Mouse (Mus musculus) kidney, embryonic 15.5 days (tissue): ENCODE data around the gene Spon1. TPM values are rescaled to one million over a fixed set of nuclear protein-coding genes. Genes with fewer than 3 reads are reported as not detected.

Experiments
- ATAC-seq: fragments of 200-750 bp; cut with Nextera tagmentation; replicated peaks from 2 replicates; pipeline ENCODE4 v1.8.0; 2017; ENCODE audit warnings: moderate TSS enrichment; ENCODE audit not compliant: low FRiP score
- H3K27ac ChIP-seq: fragments of 300-500 bp; sonication (generic); 2 replicates; pipeline ENCODE4 v1.5.1; 2015; ENCODE audit warnings: mild to moderate bottlenecking, inconsistent platforms
- H3K27me3 ChIP-seq: fragments of 300-500 bp; sonication (generic); 2 replicates; pipeline ENCODE4 v1.6.1; 2015; ENCODE audit warnings: inconsistent platforms
- H3K36me3 ChIP-seq: fragments of 300-500 bp; sonication (generic); 2 replicates; pipeline ENCODE4 v1.6.1; 2015; ENCODE audit warnings: inconsistent platforms
- H3K4me1 ChIP-seq: fragments of 300-500 bp; sonication (generic); 2 replicates; pipeline ENCODE4 v1.6.1; 2015; ENCODE audit warnings: inconsistent platforms
- H3K4me2 ChIP-seq: fragments of 300-500 bp; sonication (generic); 2 replicates; pipeline ENCODE4 v1.6.1; 2015; ENCODE audit warnings: moderate library complexity, mild to moderate bottlenecking, inconsistent platforms
- H3K4me3 ChIP-seq: fragments of 300-500 bp; sonication (generic); replicated peaks from 2 replicates; pipeline ENCODE4 v1.5.1; 2015; ENCODE audit warnings: mild to moderate bottlenecking, inconsistent platforms
- H3K9ac ChIP-seq: fragments of 300-500 bp; sonication (generic); 2 replicates; pipeline ENCODE4 v1.6.1; 2015; ENCODE audit warnings: mild to moderate bottlenecking, inconsistent platforms
- H3K9me3 ChIP-seq: fragments of 300-500 bp; sonication (generic); replicated peaks from 2 replicates; pipeline ENCODE4 v1.6.1; 2016; ENCODE audit warnings: inconsistent platforms
- WGBS: fragments of 180-500 bp; shearing (Covaris S2); methylation state at CpG from one replicate; pipeline ENCODE4 v1.1.7; 2015; ENCODE audit warnings: mixed read lengths; 5-methylcytosine and 5-hydroxymethylcytosine counted together
- polyA plus RNA-seq: library from polyadenylated mRNA; unstranded; fragments of >200 nt; fragmentation: Nextera tagmentation; extraction: Ambion mirVana; gene quantifications from 2 replicates; pipeline ENCODE4 v1.2.1, GENCODE M21; 2015

The Spon1 gene
- polyA plus RNA-seq, 1 experiment from 2014 or later: 13.9 TPM

DNA sequence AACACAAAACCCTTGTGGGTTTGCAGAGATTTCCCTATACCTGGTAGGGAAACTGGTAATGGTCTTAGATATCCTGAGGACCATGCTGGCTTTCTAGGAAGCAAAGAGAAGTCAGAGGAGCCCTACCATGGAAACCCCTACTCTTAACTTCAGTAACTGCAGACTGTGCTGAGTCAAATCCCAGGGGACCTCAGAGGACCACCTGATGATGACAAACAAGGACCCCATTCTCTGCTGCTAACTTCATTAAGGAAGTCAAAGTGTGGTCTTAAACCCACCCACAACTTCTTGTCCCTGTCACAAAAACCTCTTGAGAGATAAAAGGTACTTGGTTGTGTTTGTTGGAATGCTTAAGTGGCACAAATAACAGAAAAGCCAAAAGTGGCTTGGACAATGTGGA, 222.4 kb downstream of the Spon1 start:
- no peak overlapping the region for H3K27ac ChIP-seq
- ATAC-seq: no peak
- no peaks in the 10 kb centered on the region for H3K27me3 ChIP-seq
- H3K9ac ChIP-seq: no peak overlapping the region
- H3K4me3 ChIP-seq: no peak overlapping the region
- H3K9me3 ChIP-seq: no peaks in the 10 kb centered on the region
- no peak overlapping the region for H3K4me2 ChIP-seq
- H3K4me1 ChIP-seq: no peaks in the 10 kb centered on the region
- no peaks in the 10 kb centered on the region for H3K36me3 ChIP-seq

DNA sequence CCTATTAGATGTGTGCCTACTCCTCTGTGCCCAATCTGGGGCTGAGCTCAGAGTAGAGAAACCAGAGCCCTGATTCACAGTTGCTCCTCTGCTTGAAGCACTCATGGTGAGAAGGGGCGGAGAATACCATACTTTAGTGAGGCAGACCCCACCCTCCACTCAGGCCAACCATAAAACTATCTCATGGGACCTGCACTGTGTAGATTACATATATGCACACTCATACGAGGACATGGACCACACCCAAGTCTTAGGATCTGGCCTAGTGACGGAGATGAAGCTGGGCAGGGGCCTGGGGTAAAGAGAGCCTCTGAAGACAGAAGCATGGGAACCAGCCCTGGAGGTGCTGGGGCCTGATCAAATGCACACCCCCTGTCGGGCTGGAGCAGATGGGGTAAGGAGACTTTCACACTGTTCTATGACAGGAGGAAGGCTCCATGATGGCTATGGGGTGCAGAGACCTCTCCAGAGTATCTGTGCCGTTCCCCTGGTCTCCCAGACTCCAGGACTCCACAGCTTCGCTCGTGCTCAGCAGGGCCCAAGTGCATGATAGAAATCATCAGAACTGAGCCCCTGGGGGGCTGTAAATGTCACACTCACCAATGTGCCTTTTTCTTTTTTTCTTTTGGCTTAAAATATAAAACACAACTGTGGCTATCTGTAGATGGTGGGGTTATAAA, 232.0 kb downstream of the Spon1 start:
- no peaks in the 10 kb centered on the region for H3K36me3 ChIP-seq

DNA sequence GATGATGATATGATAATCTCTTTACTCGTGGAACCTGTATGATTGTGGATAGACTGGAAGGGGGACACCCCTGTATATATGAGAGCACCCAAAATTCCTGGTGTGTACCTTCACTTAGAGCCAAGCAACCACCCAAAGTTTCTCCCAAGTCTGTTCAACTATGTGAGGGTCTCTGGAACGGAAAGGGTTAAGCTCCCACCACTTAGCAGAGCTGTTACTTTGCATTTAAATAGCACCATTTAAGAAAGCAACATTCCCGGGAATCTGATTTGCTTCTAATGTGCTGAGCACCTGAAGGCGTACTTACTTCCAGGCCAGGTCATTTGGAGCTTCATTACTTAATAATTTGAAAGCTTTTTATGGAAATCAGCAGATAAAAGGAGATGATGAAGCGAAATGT, 238.4 kb downstream of the Spon1 start:
- H3K4me1 ChIP-seq: 0 out of 2 replicates have a peak, but pooled peaks cover 8% of the 10 kb centered on the region
- no peak for ATAC-seq
- H3K27me3 ChIP-seq: peaks cover 4% of the 10 kb centered on the region; the same call in 1 of the 2 replicates
- no peak overlapping the region for H3K9ac ChIP-seq
- H3K4me2 ChIP-seq: no peak overlapping the region
- no peak overlapping the region for H3K27ac ChIP-seq
- H3K4me3 ChIP-seq: no peak overlapping the region
- no peaks in the 10 kb centered on the region for H3K36me3 ChIP-seq
- WGBS: 20% methylated on average over 5 of the region's 5 CpGs
- H3K9me3 ChIP-seq: no peaks in the 10 kb centered on the region

More for the DNA sequence above, 232.0 kb downstream of the Spon1 start:
- H3K9me3 ChIP-seq: no peaks in the 10 kb centered on the region
- H3K4me1 ChIP-seq: no peaks in the 10 kb centered on the region
- no peak; the same call in 1 of the 2 replicates for ATAC-seq
- 68% methylated on average over 7 of the region's 7 CpGs for WGBS
- H3K27ac ChIP-seq: no peak overlapping the region
- no peak overlapping the region for H3K4me2 ChIP-seq
- H3K27me3 ChIP-seq: no peaks in the 10 kb centered on the region
- H3K4me3 ChIP-seq: no peak overlapping the region
- no peak overlapping the region for H3K9ac ChIP-seq

DNA sequence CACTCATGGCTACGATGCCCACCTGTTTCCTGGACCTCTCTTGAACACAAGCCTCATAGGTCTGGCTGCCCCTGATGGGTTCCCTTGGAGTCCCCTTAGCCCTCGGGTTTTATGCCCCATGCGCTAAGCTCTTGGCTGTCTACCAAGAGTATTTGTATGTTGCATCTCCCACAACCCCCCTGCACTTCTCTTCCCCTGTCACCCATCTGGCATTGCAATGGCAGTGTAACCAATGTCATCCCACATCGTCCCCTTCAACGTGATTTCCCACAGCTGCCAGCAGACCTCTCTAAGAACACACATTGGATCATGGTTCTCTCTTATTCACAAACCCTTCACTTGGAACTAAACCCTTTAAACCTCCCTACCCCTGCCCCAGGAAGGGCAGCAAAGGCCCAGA, 239.7 kb downstream of the Spon1 start:
- no peaks in the 10 kb centered on the region for H3K9me3 ChIP-seq
- H3K27me3 ChIP-seq: peaks cover 4% of the 10 kb centered on the region; the same call in 1 of the 2 replicates
- no peak overlapping the region for H3K9ac ChIP-seq
- H3K27ac ChIP-seq: no peak overlapping the region
- H3K36me3 ChIP-seq: no peaks in the 10 kb centered on the region
- 73% methylated on average over 5 of the region's 5 CpGs for WGBS
- ATAC-seq: no peak
- H3K4me2 ChIP-seq: no peak overlapping the region
- H3K4me3 ChIP-seq: no peak overlapping the region
- 0 out of 2 replicates have a peak, but pooled peaks cover 8% of the 10 kb centered on the region for H3K4me1 ChIP-seq

DNA sequence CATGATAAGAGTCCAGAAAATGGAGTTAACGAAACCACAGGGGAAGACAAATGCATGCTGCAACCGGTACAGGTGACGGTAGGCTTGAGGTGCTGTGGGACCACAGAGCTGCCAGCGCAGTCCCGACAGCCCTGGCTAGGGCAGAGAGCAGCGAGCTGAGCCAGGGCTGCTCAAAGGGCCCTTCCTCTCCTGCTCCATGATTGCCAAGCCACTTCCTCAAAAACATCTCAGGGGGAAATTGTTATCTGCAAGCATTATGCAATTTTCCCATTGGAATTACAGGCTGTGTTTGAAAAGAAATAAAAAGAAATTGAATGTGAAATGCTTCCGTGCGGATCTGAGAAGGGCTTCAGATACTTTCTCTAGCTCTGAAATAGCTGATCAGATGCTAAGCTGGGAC, 240.7 kb downstream of the Spon1 start:
- no peak for ATAC-seq
- no peaks in the 10 kb centered on the region for H3K36me3 ChIP-seq
- H3K9me3 ChIP-seq: no peaks in the 10 kb centered on the region
- no peak overlapping the region for H3K9ac ChIP-seq
- 81% methylated on average over 8 of the region's 8 CpGs for WGBS
- H3K4me3 ChIP-seq: no peak overlapping the region
- H3K27ac ChIP-seq: no peak overlapping the region
- 0 out of 2 replicates have a peak, but pooled peaks cover 8% of the 10 kb centered on the region for H3K4me1 ChIP-seq
- peaks cover 4% of the 10 kb centered on the region; the same call in 1 of the 2 replicates for H3K27me3 ChIP-seq
- no peak overlapping the region for H3K4me2 ChIP-seq

DNA sequence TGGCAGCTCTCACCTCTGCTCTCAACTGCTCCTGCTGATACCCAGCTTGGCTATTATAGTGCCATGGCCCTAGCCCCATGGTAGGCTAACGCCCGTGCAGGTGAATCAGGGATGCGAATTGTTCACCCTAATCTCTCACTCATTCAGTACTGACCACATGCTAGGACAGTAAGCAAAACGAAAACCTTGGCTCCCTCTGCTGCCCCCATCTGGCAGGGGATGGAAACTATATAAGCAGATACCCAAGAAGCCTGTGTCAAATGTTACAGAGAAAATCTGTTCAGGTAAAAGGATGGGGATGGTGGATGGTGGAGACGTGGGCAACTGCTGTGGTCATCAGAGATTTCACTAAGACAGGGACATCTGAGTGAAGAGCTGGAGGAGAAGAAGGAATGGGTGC, 241.8 kb downstream of the Spon1 start:
- Histone ChIP-seq H3K27ac (no peak overlapping the region), H3K9me3 (no peaks in the 10 kb centered on the region), H3K27me3 (peaks cover 4% of the 10 kb centered on the region; the same call in 1 of the 2 replicates), H3K4me3 (no peak overlapping the region), H3K4me2 (no peak overlapping the region), H3K4me1 (0 out of 2 replicates have a peak, but pooled peaks cover 8% of the 10 kb centered on the region), H3K9ac (no peak overlapping the region), H3K36me3 (no peaks in the 10 kb centered on the region)
- 77% methylated on average over 5 of the region's 5 CpGs for WGBS
- ATAC-seq: no peak

DNA sequence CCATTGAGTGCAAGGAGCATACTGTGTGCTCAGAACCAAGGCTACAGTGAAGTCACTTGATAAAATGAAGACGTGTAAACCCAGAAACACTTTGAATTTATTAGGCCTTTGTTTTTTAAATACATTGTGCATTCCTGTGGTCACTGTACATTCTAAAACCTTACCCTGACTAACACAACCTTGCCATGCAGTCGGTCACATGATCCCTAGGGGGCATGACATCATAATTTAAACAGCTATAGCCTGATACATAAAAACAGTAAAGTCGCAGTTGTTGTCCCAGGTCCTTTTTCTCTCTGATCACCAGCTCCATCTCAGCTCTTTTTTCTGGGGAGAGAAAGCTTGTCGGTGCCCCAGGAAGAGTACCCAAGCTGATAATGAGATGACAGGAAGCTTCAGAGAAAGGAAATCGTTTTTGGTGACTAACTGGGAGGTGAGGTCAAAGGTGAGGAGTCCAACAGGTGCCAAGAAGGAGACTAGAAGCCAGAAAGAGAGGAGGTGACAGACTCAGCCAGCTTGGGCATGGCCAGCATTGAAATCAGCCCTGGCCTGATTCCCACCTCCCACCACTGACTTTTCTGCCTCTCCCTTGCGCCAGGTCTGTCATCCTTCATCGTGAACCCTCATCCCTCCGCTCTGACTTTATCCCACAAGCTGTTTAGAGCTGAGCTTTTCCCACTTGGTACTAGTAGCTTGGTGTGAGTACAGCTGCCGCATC, 246.1 kb downstream of the Spon1 start:
- Histone ChIP-seq H3K27ac (no peak overlapping the region), H3K27me3 (no peaks in the 10 kb centered on the region), H3K4me3 (no peak overlapping the region), H3K9me3 (no peaks in the 10 kb centered on the region), H3K4me1 (no peaks in the 10 kb centered on the region), H3K4me2 (no peak overlapping the region), H3K9ac (no peak overlapping the region), H3K36me3 (no peaks in the 10 kb centered on the region)
- 52% methylated on average over 9 of the region's 9 CpGs for WGBS
- no peak for ATAC-seq

DNA sequence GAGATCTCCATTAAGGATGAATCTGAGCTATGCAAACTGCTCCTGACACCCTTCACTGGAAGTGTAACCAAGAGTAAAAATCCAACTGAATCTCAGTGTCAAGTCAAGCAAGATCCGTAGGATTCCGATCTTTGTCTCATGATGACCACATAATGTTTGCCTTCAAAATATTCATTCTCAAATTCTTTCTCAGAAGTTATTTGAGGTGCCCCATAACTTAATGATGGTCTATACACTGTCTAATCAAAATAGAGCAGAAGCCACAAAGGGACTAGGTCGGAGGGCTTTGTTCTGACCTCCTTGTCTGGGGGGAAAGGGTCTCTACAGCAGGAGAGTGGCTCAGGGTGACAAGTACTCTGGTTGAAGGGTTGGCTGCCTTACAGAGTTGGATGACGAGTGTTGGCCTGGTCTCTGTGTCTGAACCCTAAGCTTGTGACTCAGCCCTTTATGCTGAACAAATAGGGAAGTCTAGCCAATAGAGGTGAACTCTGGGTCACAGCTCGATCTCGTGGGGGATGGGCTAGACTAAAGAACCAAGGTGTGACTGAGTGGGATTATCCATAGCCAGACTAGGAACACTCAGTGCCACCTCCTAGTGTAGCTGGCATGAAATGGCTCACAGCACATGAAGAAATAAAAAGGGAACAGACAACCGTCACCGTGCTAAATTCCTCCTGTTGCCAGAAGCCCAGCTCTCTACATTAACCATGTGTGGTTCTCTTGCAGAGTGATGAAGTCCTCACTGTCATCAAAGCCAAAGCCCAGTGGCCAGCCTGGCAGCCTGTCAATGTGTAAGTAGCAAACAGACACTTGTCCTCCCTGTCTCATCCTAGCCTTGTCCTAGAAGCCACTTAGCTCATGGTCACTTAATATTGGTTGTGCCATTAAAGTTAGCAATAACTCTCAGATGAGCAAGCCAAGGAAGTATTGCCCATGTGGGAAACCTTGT, 250.5 kb downstream of the Spon1 start:
- Histone ChIP-seq H3K9ac (no peak overlapping the region), H3K36me3 (no peaks in the 10 kb centered on the region), H3K4me3 (no peak overlapping the region), H3K4me2 (no peak overlapping the region), H3K27me3 (no peaks in the 10 kb centered on the region), H3K27ac (no peak overlapping the region), H3K4me1 (no peaks in the 10 kb centered on the region), H3K9me3 (no peaks in the 10 kb centered on the region)
- no peak for ATAC-seq
- 84% methylated on average over 8 of the region's 8 CpGs for WGBS

DNA sequence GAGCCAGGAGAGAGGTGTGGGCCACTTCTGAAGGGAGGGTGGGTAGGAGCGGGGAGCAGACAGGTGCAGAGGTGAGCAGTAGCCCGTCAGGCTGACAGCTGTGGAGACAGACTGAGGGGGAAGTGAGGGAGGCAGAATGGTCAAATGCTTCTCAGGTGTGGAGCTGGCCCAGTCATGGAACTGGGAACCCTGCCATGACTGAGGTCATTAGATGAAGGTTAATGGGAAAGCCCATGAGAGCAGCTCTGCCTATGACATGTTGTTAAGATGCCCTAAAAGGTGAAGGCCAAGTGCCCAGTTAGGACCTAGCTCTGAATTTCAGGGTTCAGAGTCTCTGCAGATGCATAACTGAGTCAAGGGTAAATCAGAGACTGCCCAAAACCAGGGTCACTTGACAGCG, 253.1 kb downstream of the Spon1 start:
- no peak for ATAC-seq
- Histone ChIP-seq H3K27ac (no peak overlapping the region), H3K27me3 (no peaks in the 10 kb centered on the region), H3K4me1 (no peaks in the 10 kb centered on the region), H3K4me2 (no peak overlapping the region), H3K9me3 (no peaks in the 10 kb centered on the region), H3K9ac (no peak overlapping the region), H3K4me3 (no peak overlapping the region), H3K36me3 (no peaks in the 10 kb centered on the region)
- WGBS: 77% methylated on average over 3 of the region's 3 CpGs

DNA sequence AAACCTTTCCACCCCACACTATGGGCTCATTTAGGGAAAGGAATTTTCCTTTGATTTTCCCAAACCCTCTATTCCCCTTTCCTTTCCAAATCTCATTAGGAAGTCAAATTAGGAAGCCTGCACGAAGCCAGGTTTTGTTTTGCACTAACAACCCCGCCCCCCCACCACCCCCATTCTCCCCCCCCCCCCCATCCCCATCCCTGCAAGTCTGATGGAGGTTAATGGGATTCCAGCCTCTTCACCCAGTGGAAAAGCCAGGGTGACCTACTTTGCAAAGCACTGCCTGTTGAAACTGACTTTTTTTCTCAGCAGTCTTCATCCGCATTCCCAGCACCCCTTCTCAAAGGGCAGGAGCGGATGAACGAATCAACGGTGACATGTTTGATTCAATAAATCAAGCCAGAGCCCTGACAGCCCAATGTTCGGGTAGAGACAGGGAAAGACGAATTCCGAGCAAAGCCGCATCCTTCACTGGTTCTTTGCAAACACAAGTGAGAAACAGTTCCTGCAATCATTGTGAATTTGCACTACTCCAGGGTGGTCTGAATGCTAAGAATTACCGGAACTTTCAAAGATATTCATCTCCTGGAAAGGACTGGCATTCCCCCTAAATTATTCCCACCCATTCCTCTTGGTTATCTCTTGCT, 254.4 kb downstream of the Spon1 start:
- no peak overlapping the region for H3K27ac ChIP-seq
- WGBS: 4% methylated on average over 11 of the region's 11 CpGs
- H3K9ac ChIP-seq: peak overlapping the region; percentile 42; the same call in 1 of the 2 replicates
- no peaks in the 10 kb centered on the region for H3K4me1 ChIP-seq
- peak; percentile 24; the same call in 1 of the 2 replicates for ATAC-seq
- no peaks in the 10 kb centered on the region for H3K27me3 ChIP-seq
- H3K36me3 ChIP-seq: no peaks in the 10 kb centered on the region
- H3K9me3 ChIP-seq: no peaks in the 10 kb centered on the region
- peak overlapping the region; percentile 76 for H3K4me2 ChIP-seq
- peak overlapping the region; percentile 51 for H3K4me3 ChIP-seq

DNA sequence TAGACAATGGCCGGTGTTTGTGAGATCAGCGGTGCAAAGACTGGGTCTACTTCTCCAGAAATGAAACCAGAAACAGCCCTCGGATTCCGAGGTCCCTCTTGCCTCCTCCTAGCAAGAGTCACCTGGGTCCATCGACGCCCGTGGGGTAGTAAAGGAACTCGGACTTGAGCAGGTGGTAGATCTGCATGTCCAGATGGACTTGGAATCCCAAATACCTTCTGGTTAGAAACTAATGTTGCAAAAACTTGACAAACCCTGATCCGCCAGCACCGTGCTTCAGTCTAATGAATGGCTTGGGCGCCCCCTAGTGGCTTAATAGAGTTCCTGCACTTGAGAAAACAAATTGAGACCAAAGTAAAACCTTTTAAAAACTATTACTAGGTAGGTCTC, 254.9 kb downstream of the Spon1 start:
- ATAC-seq: peak; percentile 72
- Histone ChIP-seq H3K4me1 (no peaks in the 10 kb centered on the region), H3K4me3 (peak overlapping the region; percentile 51), H3K27me3 (no peaks in the 10 kb centered on the region), H3K9me3 (no peaks in the 10 kb centered on the region), H3K27ac (no peak overlapping the region), H3K4me2 (peak overlapping the region; percentile 76), H3K36me3 (no peaks in the 10 kb centered on the region), H3K9ac (peak overlapping the region; percentile 42)
- WGBS: 3% methylated on average over 11 of the region's 11 CpGs
